Mouse (Mus musculus) neural tube, embryonic 13.5 days (tissue): ENCODE results near the gene 9630041A04Rik. TPM values are rescaled to one million over a fixed set of nuclear protein-coding genes. Genes with fewer than 3 reads are reported as not detected.

Source experiments
- ATAC-seq: fragments of 200-750 bp; cut with Nextera tagmentation; 2 replicates; pipeline ENCODE4 v1.8.0; 2017; ENCODE audit warnings: low read depth, mild to moderate bottlenecking, moderate TSS enrichment, moderate library complexity
- H3K27ac ChIP-seq: fragments of 300-500 bp; sonication (generic); replicated peaks from 2 replicates; pipeline ENCODE4 v1.5.1; 2015; ENCODE audit warnings: moderate library complexity, mild to moderate bottlenecking, inconsistent platforms
- H3K27me3 ChIP-seq: fragments of 300-500 bp; sonication (generic); 2 replicates; pipeline ENCODE4 v1.6.1; 2015; ENCODE audit warnings: mild to moderate bottlenecking, inconsistent platforms
- H3K36me3 ChIP-seq: fragments of 300-500 bp; sonication (generic); 2 replicates; pipeline ENCODE4 v1.6.1; 2015; ENCODE audit warnings: mild to moderate bottlenecking, inconsistent platforms
- H3K4me1 ChIP-seq: fragments of 300-500 bp; sonication (generic); replicated peaks from 2 replicates; pipeline ENCODE4 v1.6.1; 2015; ENCODE audit warnings: inconsistent platforms
- H3K4me2 ChIP-seq: fragments of 300-500 bp; sonication (generic); 2 replicates; pipeline ENCODE4 v1.6.1; 2015; ENCODE audit warnings: inconsistent platforms, mild to moderate bottlenecking, moderate library complexity
- H3K4me3 ChIP-seq: fragments of 300-500 bp; sonication (generic); 2 replicates; pipeline ENCODE4 v1.5.1; 2015; ENCODE audit warnings: mild to moderate bottlenecking, inconsistent platforms
- H3K9ac ChIP-seq: fragments of 300-500 bp; sonication (generic); 2 replicates; pipeline ENCODE4 v1.6.1; 2015; ENCODE audit warnings: moderate library complexity, mild to moderate bottlenecking, inconsistent platforms
- H3K9me3 ChIP-seq: fragments of 300-500 bp; sonication (generic); 2 replicates; pipeline ENCODE4 v1.6.1; 2016; ENCODE audit warnings: inconsistent platforms
- WGBS: fragments of 180-500 bp; shearing (Covaris S2); methylation state at CpG from one replicate; pipeline ENCODE4 v1.1.7; 2015; 5-methylcytosine and 5-hydroxymethylcytosine counted together
- polyA plus RNA-seq: library from polyadenylated mRNA; unstranded; fragments of >200 nt; fragmentation: Nextera tagmentation; extraction: Ambion mirVana; gene quantifications from 2 replicates; pipeline ENCODE4 v1.2.1, GENCODE M21; 2015

The 9630041A04Rik gene
- 0.20 and 0.32 TPM in 2 replicates for polyA plus RNA-seq

DNA sequence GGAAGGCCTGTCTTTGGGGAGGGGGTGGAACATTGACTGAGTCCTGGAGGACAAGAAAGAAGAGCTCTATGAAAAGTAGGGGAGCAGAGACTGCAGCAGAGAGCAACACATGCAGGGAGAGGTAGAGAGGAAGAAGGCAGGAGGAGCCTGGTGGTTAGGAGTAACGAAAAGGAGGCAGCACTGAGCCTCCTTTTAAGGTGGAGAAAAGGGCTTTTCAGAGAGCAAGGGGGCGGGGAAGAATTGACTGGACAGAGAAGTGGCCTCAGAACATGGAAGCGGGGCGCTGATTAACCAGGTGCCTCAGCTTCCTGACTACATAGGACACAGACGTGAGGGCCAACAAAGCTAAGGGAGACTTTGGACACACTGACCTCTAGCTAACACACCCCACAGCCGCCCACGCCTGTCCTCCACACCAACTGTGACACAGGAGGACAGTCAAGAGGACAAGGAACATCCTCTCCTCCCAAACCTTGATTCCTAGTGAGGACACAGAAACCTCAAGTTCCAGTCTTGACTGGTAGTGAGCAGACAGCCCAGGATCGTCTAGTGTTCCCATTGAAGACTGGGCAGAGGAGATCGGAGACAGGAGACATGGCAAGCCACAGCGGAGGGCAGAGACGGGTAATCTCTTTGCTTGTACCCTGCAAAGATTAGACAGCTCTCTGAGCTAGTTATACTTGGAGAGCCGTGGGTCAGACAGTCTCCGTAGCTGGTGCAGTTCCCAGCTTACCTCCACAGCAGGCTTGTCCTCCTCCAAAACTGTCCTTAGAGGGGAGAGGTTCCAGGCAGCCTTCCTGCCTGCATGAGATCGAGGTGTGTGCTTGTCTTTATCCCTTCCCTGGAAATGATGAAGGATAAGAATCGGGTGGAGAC, at the start of gene 9630041A04Rik:
Gene 9630041A04Rik, plus strand, starts transcription at position 246 of the 876 bp plus-strand sequence.
- Histone ChIP-seq H3K36me3 (no peaks in the 10 kb centered on the region), H3K9ac (no peak within 1 kb of the TSS), H3K4me3 (no peak within 1 kb of the TSS), H3K27ac (peak within 1 kb of the TSS; percentile 59), H3K27me3 (no peaks in the 10 kb centered on the region), H3K4me1 (peaks cover 17% of the 10 kb centered on the region), H3K9me3 (no peaks in the 10 kb centered on the region), H3K4me2 (peak within 1 kb of the TSS; percentile 24; the same call in 1 of the 2 replicates)
- peak; percentile 19; the same call in 1 of the 2 replicates for ATAC-seq
- 84% methylated on average over 15 of the region's 15 CpGs for WGBS

DNA sequence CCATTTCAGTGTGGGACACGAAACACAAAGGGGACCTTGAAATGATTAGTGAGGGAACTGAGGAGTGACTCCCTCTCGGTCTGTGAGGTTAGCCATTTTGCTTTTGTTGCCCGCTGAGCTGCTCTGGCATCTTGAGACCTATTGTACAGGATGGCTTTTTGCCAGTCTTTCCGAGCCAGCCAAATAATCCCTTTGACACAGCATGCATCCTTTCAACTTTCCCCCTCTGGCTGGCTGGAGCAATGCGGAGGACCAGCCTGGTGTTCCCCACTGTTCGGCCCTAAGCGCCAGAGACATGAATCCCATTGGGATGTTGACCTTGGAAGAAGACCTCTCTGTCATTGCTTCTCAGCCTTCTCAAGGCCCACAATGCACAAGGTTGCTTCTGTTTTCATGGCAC, 37.7 kb upstream of the 9630041A04Rik start:
- ATAC-seq, result no peak
- H3K9ac ChIP-seq, result no peak overlapping the region
- peaks cover 7% of the 10 kb centered on the region; the same call in 1 of the 2 replicates for H3K4me1 ChIP-seq
- 0 out of 2 replicates have a peak, but pooled peaks cover 9% of the 10 kb centered on the region for H3K27me3 ChIP-seq
- no peak overlapping the region for H3K27ac ChIP-seq
- H3K9me3 ChIP-seq, result no peaks in the 10 kb centered on the region
- WGBS, result 44% methylated on average over 7 of the region's 7 CpGs
- no peaks in the 10 kb centered on the region for H3K36me3 ChIP-seq
- no peak overlapping the region for H3K4me2 ChIP-seq
- no peak overlapping the region for H3K4me3 ChIP-seq

DNA sequence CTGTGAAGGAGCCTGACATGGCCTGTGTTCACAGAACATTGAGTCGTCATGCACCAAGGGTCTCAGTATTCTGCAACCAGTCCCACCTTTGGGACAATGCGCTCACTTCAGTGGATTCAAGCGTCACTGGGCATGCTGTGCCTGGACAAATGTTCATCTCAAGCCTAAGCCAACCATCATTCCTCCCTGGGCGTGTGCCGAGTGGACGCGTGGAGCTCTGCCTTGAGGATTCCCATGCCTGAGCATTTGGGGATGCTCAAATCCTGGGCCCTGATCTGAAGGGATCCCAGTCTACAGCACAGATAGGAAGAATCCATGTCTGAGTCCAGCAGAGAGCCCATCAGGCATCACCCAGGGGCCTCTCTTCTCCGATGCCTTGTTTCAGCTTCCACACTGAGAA, 36.0 kb upstream of the 9630041A04Rik start:
- H3K27me3 ChIP-seq, result 0 out of 2 replicates have a peak, but pooled peaks cover 9% of the 10 kb centered on the region
- H3K9ac ChIP-seq, result no peak overlapping the region
- H3K27ac ChIP-seq, result no peak overlapping the region
- peaks cover 7% of the 10 kb centered on the region; the same call in 1 of the 2 replicates for H3K4me1 ChIP-seq
- no peaks in the 10 kb centered on the region for H3K36me3 ChIP-seq
- H3K4me3 ChIP-seq, result no peak overlapping the region
- WGBS, result 90% methylated on average over 8 of the region's 8 CpGs
- no peak for ATAC-seq
- no peaks in the 10 kb centered on the region for H3K9me3 ChIP-seq
- H3K4me2 ChIP-seq, result no peak overlapping the region

DNA sequence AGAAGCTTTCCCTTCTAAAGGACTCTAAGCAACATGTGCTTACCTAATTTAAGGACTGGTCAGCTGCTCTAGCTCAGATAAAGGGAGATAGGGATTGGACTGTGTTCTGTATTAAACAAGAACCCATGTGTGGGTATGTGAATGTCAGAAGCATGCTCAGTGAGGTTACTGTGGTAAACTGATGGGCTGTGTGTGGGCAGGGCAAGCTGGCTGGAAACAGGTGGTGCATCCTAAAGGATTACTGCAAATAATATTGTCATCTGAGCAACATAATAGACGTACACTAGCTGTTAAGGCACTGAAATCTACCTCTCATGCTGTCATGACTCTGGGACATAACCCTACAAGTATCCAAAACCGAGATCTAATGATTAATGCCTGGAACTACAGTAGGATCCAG, 28.0 kb upstream of the 9630041A04Rik start:
- H3K36me3 ChIP-seq, result no peaks in the 10 kb centered on the region
- ATAC-seq, result no peak
- no peaks in the 10 kb centered on the region for H3K4me1 ChIP-seq
- H3K4me3 ChIP-seq, result no peak overlapping the region
- no peak overlapping the region for H3K4me2 ChIP-seq
- no peak overlapping the region for H3K9ac ChIP-seq
- no peak overlapping the region for H3K27ac ChIP-seq
- no peaks in the 10 kb centered on the region for H3K9me3 ChIP-seq
- 86% methylated on average over 2 of the region's 2 CpGs for WGBS
- no peaks in the 10 kb centered on the region for H3K27me3 ChIP-seq

DNA sequence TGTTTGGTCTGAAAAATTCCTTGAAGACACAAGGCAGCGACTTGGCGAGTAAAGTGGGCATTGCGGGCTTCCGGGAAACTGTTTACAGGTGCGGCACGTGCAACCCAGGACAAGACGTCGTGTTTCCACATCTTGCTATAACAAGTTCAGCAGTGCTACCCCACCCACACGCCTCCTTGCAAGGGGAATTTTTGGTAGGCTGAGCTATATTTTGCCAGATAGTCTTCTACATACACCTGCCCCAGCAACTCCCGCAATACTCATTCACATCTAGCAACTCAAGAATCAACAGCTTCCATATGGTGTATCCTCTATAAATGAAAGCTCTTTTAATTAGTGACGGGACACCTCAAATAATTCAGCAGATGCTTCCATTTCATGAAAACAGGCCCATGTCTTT, 20.5 kb upstream of the 9630041A04Rik start:
- ATAC-seq, result no peak
- Histone ChIP-seq H3K36me3 (no peaks in the 10 kb centered on the region), H3K4me3 (no peak overlapping the region), H3K27me3 (no peaks in the 10 kb centered on the region), H3K9ac (no peak overlapping the region), H3K27ac (no peak overlapping the region), H3K4me1 (no peaks in the 10 kb centered on the region), H3K4me2 (no peak overlapping the region), H3K9me3 (no peaks in the 10 kb centered on the region)
- 93% methylated on average over 11 of the region's 11 CpGs for WGBS

DNA sequence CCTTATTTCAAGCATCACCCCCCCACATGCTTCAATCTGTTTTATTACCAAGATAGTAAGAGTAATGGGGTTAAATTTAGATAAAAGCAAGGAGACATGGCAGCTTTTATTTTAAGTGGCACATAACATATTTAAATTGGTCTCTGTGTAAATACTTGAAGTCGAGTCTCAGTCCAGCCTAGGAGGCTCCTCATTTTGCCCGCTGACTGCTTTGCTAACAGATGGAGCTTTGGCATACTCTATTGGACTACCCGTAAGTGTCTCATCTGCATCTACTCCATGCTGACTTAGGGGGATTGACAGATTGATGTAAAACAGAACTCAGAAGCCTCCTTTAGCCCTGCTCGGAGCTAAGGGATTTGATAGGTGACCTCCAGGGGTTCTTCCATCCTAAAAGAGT, 17.7 kb upstream of the 9630041A04Rik start:
- 82% methylated on average over 4 of the region's 4 CpGs for WGBS
- Histone ChIP-seq H3K9me3 (no peaks in the 10 kb centered on the region), H3K4me1 (no peaks in the 10 kb centered on the region), H3K4me2 (no peak overlapping the region), H3K27me3 (no peaks in the 10 kb centered on the region), H3K36me3 (no peaks in the 10 kb centered on the region), H3K27ac (no peak overlapping the region), H3K4me3 (no peak overlapping the region), H3K9ac (no peak overlapping the region)
- no peak for ATAC-seq

DNA sequence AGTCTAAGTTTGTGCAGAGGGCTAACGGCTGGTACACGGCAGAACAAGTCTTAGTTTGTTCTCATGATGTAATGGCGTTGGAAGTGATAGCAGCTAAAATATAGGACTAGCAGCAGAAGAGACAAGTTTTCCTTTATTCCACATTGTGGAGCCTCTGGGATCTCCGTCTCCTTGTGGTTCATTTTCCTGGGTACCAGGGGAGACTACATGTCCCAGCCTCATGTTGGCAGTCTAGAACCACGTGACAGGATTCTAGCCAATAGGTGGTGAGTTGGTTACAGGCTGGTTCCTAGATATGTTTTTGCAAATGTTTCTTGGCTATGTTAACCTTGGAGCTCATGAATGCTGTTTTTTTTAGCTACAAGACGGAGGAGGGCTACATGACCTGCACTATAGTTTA, 15.9 kb upstream of the 9630041A04Rik start:
- WGBS, result 84% methylated on average over 6 of the region's 6 CpGs
- H3K9me3 ChIP-seq, result no peaks in the 10 kb centered on the region

DNA sequence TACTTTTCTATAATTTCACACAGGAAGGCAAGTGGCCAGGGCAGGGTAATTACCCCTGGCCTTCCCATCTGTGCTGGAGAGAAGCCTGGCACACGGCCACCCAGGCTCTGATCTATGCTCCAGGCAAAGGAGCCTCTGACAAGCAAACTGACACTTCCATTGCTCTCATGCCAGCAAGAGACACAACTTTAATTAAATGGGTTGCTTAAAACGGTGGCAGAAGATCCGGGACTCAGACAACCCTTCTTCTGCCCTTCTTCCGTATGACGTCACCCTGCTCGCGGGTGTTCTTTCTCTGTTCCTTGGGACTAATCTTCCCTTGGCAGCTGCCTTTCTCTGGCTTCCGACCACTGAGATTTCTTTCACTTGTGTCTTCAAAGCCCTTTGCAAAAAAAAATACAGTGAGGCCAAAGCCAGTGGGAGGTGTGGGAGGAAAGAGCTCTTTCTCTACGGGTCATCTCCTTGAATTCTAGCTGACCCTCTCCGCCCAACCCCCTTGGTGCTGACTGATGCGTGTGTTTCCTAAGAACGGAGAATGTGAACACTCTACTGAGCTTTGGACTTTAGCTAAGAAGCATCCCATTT, 932 bp downstream of the 9630041A04Rik start:
- no peaks in the 10 kb centered on the region for H3K36me3 ChIP-seq
- peak; percentile 67; the same call in 1 of the 2 replicates for ATAC-seq

More for the DNA sequence above, 15.9 kb upstream of the 9630041A04Rik start:
- no peaks in the 10 kb centered on the region for H3K36me3 ChIP-seq
- no peaks in the 10 kb centered on the region for H3K27me3 ChIP-seq
- H3K4me2 ChIP-seq, result no peak overlapping the region
- no peak overlapping the region for H3K4me3 ChIP-seq
- no peak overlapping the region for H3K9ac ChIP-seq
- H3K4me1 ChIP-seq, result no peaks in the 10 kb centered on the region
- ATAC-seq, result no peak
- no peak overlapping the region for H3K27ac ChIP-seq

DNA sequence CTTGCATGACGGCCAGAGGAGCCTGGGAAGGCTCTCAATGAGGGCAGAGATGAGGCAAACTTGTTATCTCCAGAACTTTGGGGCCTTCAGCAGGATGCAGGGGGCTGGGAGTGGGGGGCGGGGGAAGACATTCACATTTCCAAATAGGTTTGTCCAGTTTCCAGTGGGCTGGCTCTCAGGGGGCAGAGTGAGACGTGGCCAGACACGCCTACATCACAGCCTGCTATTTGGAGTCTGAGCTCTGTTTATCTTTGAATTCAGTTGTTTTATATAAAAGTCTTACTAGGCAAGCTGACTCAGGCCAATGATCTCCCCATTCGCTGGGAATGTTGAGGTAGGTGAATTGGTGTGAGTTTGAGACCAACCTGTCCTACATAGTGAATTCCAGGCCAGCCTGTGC, 1.5 kb downstream of the 9630041A04Rik start:
- 87% methylated on average over 5 of the region's 5 CpGs for WGBS
- ATAC-seq, result no peak
- Histone ChIP-seq H3K27ac (peak overlapping the region; percentile 59; the same call in 1 of the 2 replicates), H3K4me3 (no peak overlapping the region), H3K36me3 (no peaks in the 10 kb centered on the region), H3K4me1 (peaks cover 17% of the 10 kb centered on the region), H3K27me3 (no peaks in the 10 kb centered on the region), H3K4me2 (peak overlapping the region; percentile 24; the same call in 1 of the 2 replicates), H3K9me3 (no peaks in the 10 kb centered on the region), H3K9ac (no peak overlapping the region)

More for the DNA sequence above, 932 bp downstream of the 9630041A04Rik start:
- Histone ChIP-seq H3K9me3 (no peaks in the 10 kb centered on the region), H3K4me3 (no peak overlapping the region), H3K4me2 (peak overlapping the region; percentile 24; the same call in 1 of the 2 replicates), H3K27me3 (no peaks in the 10 kb centered on the region), H3K4me1 (peaks cover 17% of the 10 kb centered on the region), H3K27ac (peak overlapping the region; percentile 59), H3K9ac (no peak overlapping the region)
- WGBS, result 38% methylated on average over 12 of the region's 12 CpGs

DNA sequence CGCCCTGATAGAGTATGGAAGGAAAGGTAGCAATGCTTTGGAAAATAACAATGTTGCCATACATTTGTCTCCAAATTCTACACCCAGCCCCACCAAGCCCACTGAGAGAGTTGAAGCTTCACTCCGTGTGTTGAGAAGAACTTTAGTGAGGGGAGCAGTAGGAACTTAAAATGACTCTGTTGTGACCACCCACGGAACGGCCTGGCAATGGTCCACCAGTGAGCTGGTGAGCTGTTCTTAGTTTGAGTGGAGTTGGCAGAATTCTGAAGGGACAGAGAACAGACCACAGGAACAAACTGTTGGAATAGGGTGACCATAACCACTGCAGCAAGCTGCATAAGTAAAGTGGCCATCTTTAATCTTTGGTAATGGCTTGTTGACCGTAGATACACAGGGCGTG, 7.0 kb downstream of the 9630041A04Rik start:
- Histone ChIP-seq H3K27ac (no peak overlapping the region), H3K9me3 (no peaks in the 10 kb centered on the region), H3K4me3 (no peak overlapping the region), H3K36me3 (no peaks in the 10 kb centered on the region), H3K4me2 (no peak overlapping the region), H3K4me1 (no peaks in the 10 kb centered on the region), H3K27me3 (no peaks in the 10 kb centered on the region), H3K9ac (no peak overlapping the region)
- 91% methylated on average over 6 of the region's 6 CpGs for WGBS
- ATAC-seq, result no peak

DNA sequence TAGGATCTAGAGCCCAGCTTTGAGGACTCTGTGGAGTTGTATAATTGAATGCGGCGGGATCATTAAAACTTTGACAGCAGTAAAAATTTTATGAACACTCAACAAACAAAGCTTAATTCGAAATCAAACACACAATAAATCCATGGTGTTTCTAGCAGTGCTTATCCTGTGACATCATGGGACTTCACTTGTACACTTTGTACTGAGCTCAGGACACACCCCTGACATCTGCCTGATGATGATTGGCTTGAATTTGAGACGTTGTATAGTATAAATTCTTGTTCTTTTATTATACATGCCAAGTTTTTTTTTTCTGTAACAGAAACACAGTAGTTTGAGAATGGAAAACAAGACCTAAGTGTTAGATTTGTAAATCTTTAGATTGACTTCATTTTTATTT, 8.4 kb downstream of the 9630041A04Rik start:
- H3K4me1 ChIP-seq, result no peaks in the 10 kb centered on the region
- no peaks in the 10 kb centered on the region for H3K9me3 ChIP-seq
- H3K4me3 ChIP-seq, result no peak overlapping the region
- no peak overlapping the region for H3K9ac ChIP-seq
- no peaks in the 10 kb centered on the region for H3K36me3 ChIP-seq
- no peaks in the 10 kb centered on the region for H3K27me3 ChIP-seq
- H3K4me2 ChIP-seq, result no peak overlapping the region
- 86% methylated on average over 4 of the region's 4 CpGs for WGBS
- ATAC-seq, result no peak
- no peak overlapping the region for H3K27ac ChIP-seq

DNA sequence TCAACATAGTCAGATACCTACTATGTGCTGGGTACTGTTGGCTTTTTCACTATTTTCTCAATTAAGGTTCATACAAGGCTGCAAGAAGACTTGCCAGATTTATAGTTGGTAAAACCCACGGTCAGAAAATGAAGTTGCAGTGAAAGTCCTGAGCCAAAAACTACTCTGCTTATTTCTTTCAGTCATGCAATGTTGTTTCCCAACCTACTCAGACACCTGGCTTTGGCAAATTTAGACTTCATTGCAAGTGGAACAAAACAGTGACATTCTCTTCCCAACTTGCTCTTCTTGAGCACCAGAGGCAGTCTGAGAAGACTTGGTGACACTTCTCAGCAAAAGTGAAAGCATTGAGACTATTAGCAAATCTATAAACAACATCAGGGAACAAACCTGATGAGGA, 13.7 kb downstream of the 9630041A04Rik start:
- Histone ChIP-seq H3K4me3 (no peak overlapping the region), H3K4me1 (no peaks in the 10 kb centered on the region; the same call in 1 of the 2 replicates), H3K9me3 (no peaks in the 10 kb centered on the region), H3K27me3 (no peaks in the 10 kb centered on the region), H3K36me3 (no peaks in the 10 kb centered on the region), H3K4me2 (no peak overlapping the region), H3K9ac (no peak overlapping the region), H3K27ac (no peak overlapping the region)
- 90% methylated on average over 1 of the region's 1 CpGs for WGBS
- ATAC-seq, result no peak
